Mouse (Mus musculus): Measurements from ENCODE around the gene Misp.

DNA sequence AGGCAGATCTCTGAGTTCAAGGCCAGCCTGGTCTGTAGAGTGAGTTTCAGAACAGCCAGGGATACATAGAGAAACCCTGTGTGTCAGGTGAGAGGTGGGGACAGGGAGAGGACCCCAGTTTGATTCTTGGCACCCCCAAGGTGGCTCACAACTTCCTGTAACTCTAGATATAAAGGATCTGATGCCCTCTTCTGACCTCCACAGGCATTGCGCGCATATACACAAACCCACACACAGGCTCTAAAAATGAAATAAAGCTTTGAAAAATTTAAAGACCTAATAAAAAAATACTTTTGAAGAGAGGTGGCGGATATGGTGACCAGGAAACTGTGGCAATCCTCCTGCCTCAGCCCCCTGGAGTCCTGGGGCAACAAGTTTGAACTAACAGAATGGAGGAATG is 24.9 kb upstream of the Misp start:
- TF ChIP-seq CTCF (IDR thresholded peaks at IDR 0.05): peak; percentile 57
- TF ChIP-seq POLR2A (IDR thresholded peaks at IDR 0.05; ENCODE audit: insufficient read depth, low read depth, low read length): no peak
- no peak for TF ChIP-seq EP300 (IDR thresholded peaks at IDR 0.05; ENCODE audit: insufficient read depth, low read depth, low read length)

Data from heart, adult 2 months (tissue).